Mouse (Mus musculus) left cerebral cortex, adult 11 months (tissue): Measurements from ENCODE around the gene Mrrf.

ENCODE experiments used
- DNase-seq: peaks from one replicate; pipeline ENCODE4 v3.0.0; 2022; ENCODE audit warnings: low spot score

Gene Mrrf

GRCm38 (mm10) chr2:36200813-36201212, 64.6 kb downstream of the Mrrf start:
- no peak for DNase-seq

- no peak for DNase-seq
Observed at GRCm38 (mm10) chr2:36201756-36202610, 65.8 kb downstream of the Mrrf start.

DNA sequence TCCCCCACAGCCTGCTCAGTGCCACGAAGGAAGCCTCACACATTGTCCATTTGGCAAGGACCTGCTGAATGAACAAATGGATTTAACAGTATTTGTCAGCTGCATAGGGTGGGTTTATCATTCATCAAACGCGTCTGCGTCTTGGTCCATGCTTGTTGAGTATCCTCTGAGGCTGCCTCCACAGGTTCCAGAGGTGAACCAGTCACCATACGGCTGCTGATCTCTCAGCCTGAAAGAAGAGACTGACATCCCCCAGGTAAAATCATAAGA, 66.4 kb downstream of the Mrrf start:
- DNase-seq = no peak

- DNase-seq = no peak
Observed at GRCm38 (mm10) chr2:36203011-36203825, 67.0 kb downstream of the Mrrf start.

DNA sequence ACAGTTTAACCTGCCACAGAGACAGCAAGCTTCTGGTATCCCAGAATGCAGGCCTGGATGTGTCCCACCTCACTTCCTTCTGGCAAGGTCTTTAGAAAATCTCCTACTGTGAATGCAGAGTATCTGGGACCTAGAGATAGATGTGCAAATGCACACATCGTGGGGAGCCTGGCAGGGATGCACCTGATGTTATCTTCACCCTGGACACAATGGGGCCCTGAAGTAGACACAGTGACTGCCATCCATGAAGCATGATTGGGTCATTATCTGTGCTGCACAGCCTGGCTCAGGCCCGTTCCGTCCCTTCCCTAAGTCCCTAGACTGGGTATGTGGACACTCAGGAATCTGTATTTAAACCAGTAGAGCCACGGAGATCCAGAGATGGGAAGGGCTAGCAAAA, 68.4 kb downstream of the Mrrf start:
- DNase-seq = no peak

DNA sequence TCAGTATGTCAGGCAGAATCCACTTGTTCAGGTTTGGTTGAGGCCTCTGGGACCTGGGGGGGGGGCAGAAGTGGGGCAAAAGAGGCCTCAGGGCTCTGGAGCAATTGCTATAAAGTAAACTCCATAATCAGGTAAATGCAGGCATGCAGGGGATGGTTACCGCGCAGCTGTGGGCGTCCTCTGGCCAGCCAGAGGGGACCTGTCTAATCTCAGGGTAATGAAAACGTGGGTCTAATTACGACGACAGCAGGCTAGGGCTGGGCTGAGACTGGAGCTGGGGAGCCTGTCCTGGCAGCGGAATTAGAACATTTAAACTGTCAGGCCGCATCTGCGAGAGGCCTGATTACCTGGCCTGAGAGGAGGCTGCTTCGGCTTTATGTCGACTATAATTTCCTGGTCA, 70.9 kb downstream of the Mrrf start:
- DNase-seq = no peak

- DNase-seq = no peak
Observed at GRCm38 (mm10) chr2:36210796-36211195, 74.6 kb downstream of the Mrrf start.

DNA sequence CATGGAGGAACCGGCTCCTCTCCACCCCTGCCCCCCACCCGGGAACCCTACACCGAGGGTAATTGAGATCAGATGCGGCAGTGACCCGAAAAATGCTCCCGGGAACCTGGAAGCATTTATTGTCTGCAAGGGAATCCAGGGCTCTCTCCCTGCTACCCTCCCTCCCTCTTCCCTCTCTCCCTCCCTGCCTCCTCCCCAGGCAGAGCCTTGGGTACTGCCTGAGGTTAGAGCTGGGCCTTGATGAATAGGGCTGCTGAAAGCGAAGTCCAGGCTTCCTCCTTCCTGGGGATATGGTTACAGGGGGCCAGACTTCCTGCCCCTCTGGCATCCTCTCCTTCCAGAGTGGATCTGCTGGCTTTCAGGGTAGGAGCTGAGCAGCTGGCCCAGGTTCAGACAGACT, 75.6 kb downstream of the Mrrf start:
- DNase-seq = no peak

DNA sequence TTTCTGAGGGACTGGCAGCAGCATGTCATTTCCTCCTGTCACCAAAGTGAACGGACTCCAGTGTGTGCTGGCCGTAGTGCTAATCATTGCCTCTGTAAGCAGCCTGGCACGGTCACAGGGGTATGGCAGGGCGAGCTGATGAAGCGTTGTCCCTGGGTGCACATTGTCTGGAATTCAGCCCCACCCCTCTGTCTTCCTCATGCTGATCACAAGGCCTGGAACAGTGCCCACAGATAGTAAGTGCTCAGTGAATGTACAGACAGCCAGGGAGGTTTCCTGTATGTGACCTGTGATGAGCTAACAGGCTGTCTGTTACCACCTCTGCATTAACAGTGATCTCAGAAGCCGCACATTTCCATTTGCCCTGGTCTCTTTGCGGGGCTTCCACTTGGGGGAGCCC, 76.9 kb downstream of the Mrrf start:
- no peak for DNase-seq

DNA sequence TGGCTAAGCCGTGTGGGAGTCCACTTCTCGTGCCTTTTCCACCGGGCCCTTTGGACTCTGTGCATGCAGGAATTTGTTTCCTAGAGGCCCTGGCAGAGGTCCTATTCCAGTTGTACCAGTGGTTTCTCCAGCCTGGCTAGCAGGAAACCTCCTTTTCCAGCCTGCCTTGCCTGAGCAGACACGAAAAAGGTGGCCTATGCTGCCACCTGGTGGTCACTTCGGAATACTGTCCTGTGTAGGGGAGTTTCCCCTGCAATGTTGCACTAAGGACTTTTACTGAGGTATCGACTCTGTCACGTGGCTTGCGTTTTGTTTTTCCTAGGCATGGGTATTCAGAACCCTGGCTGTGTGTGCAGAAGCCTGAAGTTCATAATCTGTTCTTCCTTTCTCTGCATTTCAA, 77.8 kb downstream of the Mrrf start:
- peak; percentile 67 for DNase-seq

- DNase-seq = no peak
Observed at GRCm38 (mm10) chr2:36214425-36214824, 78.2 kb downstream of the Mrrf start.

DNA sequence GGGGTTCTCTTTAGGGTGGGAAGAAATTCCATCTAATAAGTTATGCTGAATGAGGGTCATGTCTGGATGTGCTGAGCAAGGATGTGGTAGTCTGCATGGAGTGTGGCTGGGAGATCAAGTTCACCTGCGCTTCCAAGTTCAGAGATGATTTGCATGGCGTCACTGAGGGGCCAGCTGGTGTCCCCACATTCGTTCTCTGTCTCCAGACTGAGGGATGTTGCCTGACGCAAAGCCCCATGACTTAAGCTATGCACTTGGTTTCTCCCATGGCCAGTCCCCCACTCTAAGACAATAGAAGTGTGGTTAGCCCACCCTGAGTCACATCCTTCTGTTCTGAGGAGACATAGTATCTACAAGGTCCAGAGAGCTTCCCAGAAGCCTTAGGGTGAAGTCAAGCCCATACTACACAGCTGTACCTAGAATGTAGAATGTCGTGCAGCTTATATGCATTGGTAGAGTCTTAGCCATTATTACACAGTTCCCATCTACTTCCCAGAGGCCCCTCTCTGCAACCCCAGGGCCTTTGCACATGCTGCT, 79.1 kb downstream of the Mrrf start:
- DNase-seq = no peak

- no peak for DNase-seq
Observed at GRCm38 (mm10) chr2:36216546-36216945, 80.4 kb downstream of the Mrrf start.

GRCm38 (mm10) chr2:36216953-36217573, 80.9 kb downstream of the Mrrf start:
- DNase-seq = no peak

- no peak for DNase-seq
Observed at GRCm38 (mm10) chr2:36217692-36218233, 81.6 kb downstream of the Mrrf start.

DNA sequence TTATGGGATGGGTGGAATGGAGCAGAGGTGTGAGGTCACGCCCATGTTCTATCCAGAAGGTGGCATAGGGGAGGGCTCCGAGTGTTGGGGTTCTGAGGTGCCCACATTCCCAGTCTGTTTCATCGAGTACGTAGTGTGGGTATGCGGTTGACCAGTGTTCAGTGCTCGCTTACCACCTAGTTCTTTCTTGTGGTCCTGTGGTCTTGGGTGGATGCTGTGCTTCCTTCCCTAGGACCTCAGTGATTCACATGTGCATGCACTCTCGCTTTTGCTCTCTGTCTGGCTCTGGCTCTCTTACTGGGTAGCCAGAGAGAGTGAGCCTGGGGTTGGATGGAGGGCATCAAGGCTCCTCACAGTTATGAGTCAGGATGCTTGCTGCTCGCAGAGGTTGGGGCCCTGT, 83.9 kb downstream of the Mrrf start:
- no peak for DNase-seq

DNA sequence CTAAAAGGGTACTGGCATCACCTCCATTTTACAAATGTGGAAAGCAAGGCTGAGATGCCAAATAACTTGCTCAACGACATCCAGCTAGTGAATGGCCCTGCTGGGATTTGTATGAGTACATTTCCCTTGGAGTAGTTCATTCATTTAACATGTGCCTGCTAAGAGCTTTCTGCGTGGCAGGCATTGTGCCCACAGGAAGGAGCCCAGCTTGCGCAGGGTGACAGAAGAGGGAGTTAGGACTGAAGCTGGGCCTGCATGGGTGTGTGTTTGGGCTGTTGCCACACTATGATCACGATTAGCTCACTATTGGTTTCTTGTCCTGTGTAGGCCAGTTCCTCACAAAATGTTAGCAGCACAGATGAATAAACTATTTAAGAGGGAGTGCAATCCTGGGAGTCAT, 84.7 kb downstream of the Mrrf start:
- no peak for DNase-seq

DNA sequence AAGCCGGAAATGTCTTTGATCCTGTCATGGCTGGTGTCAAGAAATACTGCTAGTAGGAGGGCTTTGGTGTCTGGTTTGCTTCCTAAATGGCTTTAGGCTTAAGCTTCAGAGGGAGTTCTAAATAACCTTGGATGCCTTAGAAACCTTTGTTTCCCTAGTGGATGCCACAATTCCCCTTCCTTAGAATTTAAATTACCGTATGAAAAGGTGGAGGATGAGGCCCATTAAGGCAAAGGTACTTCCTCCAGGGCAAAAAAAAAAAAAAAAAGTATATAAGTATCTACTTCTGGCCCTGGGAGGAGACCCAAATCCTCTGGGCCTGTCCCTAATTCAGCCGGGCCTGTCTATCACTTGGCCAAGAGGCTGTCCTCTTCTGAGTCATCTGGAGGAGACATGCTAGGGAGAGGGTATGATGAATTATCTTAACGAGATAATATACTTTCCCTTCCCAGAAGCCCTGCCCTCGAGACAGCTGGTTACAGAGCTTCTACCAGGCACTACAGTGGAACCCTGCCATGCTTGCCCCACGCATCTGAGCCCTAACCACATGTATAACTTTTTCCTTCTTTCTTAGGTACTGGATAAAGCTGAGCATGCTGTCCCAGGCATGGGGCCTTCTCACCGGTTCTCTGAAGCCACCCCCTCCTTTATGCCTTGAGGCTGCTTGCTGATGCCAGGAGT, 86.1 kb downstream of the Mrrf start:
- no peak for DNase-seq

- no peak for DNase-seq
Observed at GRCm38 (mm10) chr2:36223436-36223835, 87.2 kb downstream of the Mrrf start.

- DNase-seq = no peak
Observed at GRCm38 (mm10) chr2:36224153-36224552, 88.0 kb downstream of the Mrrf start.

- no peak for DNase-seq
Observed at GRCm38 (mm10) chr2:36224599-36224998, 88.4 kb downstream of the Mrrf start.

GRCm38 (mm10) chr2:36230366-36230765, 94.2 kb downstream of the Mrrf start, which contains the start of gene Ptgs1:
TSS of gene Ptgs1 (plus strand) at chr2:36230426.
- DNase-seq = no peak
